Comparison of ENCODE assay signal across 27 mouse cellular contexts in the genomic region with DNA sequence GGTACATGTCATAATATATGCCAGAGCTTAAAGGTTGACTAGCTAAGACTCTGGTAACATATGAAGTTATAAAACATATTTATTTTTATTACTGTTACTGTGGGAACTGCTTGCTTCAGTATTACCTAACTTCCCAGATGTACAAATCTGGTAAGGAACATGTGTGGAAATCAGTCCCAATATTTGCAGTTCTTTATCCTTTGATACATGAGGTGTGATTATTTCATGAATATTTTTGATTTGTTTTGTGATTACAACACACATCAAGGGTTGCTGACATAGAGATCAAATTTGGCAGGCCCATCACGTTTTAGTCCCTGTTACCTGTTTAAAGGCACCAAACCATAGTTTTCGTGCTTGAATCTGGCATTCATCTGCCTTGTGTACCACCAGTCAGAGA. TPM values are rescaled to one million over a fixed set of nuclear protein-coding genes. Genes with fewer than 3 reads are reported as not detected.
DNase-seq lines count a peak whose midpoint lies in the region; ATAC-seq and TF ChIP-seq lines count a peak whose summit lies in the region.
"Had no signal": no experiment of that assay in that cellular context is flagged by ENCODE, and none has a peak within 500 bp of the region (broad histone marks: within the 10 kb centered on the region; RNA-seq: fewer than 3 reads in every experiment).

No protein-coding gene starts in this region.

- no peak overlapping the region for H3K4me3 ChIP-seq in liver, adult 2 months (ENCODE audit: insufficient read depth, low read depth, low read length)
- H3K4me3 ChIP-seq in liver, embryonic 11.5 days (ENCODE audit: low read depth, low read length), result no peak overlapping the region
- no peak overlapping the region for H3K4me3 ChIP-seq in lung, postnatal 0 days (ENCODE audit: low read depth, low read length)

- no peaks in the 10 kb centered on the region for H3K79me2 ChIP-seq in liver, adult 2 months (ENCODE audit: control insufficient read depth, insufficient read depth, low read length)

- TF ChIP-seq EP300 in lung, postnatal 0 days (IDR thresholded peaks at IDR 0.05), result peak; percentile 91

- no peaks in the 10 kb centered on the region for H3K9me3 ChIP-seq in liver, embryonic 11.5 days (ENCODE audit: control insufficient read depth, low read length)
- H3K9me3 ChIP-seq in lung, postnatal 0 days (ENCODE audit: low read length), result no peaks in the 10 kb centered on the region
- H3K9me3 ChIP-seq: G1E had no signal

- no peak for TF ChIP-seq CTCF in liver, adult 2 months (IDR thresholded peaks at IDR 0.05; ENCODE audit: low read depth, low read length)
- no peak for TF ChIP-seq CTCF in lung, postnatal 0 days (IDR thresholded peaks at IDR 0.05)

- peak; percentile 97 for DNase-seq in liver, adult 2 months (ENCODE audit: extremely low read depth, low read depth, low spot score)
- DNase-seq in liver, embryonic 11.5 days (ENCODE audit: low spot score), result no peak
- DNase-seq in lung, postnatal 0 days (ENCODE audit: low spot score), result peak; percentile 83
- no peak for DNase-seq in lung, adult 18-20 months
- peak; percentile 21 for DNase-seq in lung, postnatal 25 days (ENCODE audit: low spot score)
- DNase-seq in lung, postnatal 4 days, result no peak
- DNase-seq: adrenal gland, adult 2 months; adrenal gland, adult 8-10 months; adrenal gland, postnatal 10 days; adrenal gland, postnatal 14 days; adrenal gland, postnatal 25 days; adrenal gland, postnatal 36 days; B cell, adult 2 months; cerebellum, adult 11 months; cerebellum, adult 11-12 months; cerebellum, adult 18-20 months had no signal

- no peaks in the 10 kb centered on the region for H3K27me3 ChIP-seq in liver, adult 2 months (ENCODE audit: control insufficient read depth, insufficient read depth, low read length)
- H3K27me3 ChIP-seq in liver, embryonic 11.5 days (replicated peaks; ENCODE audit: control insufficient read depth, insufficient read depth, low read length), result no peaks in the 10 kb centered on the region
- H3K27me3 ChIP-seq in lung, postnatal 0 days (replicated peaks; ENCODE audit: insufficient read depth, low read length), result no peaks in the 10 kb centered on the region
- H3K27me3 ChIP-seq: CH12.LX had no signal

- no peak for ATAC-seq in liver, embryonic 11.5 days (replicated peaks; ENCODE audit: low FRiP score)
- ATAC-seq in lung, postnatal 0 days, result peak; percentile 79
- ATAC-seq: activated CD4-positive, CD25-positive, alpha-beta regulatory T cell, adult 4 months; CD4-positive, CD25-positive, alpha-beta regulatory T cell, adult 4 months; Patski had no signal

- TF ChIP-seq POLR2A in liver, adult 2 months (IDR thresholded peaks at IDR 0.05; ENCODE audit: extremely low read depth, insufficient read depth, low read length), result no peak

- H3K36me3 ChIP-seq in liver, adult 2 months (ENCODE audit: control insufficient read depth, insufficient read depth, low read length), result no peaks in the 10 kb centered on the region
- no peaks in the 10 kb centered on the region for H3K36me3 ChIP-seq in liver, embryonic 11.5 days (ENCODE audit: control insufficient read depth, insufficient read depth, low read length)
- H3K36me3 ChIP-seq in lung, postnatal 0 days (ENCODE audit: insufficient read depth, low read length), result no peaks in the 10 kb centered on the region
- H3K36me3 ChIP-seq: G1E had no signal

- 10% methylated on average over 2 of the region's 2 CpGs for WGBS in liver, adult 2 months
- 57% methylated on average over 2 of the region's 2 CpGs for WGBS in liver, embryonic 11.5 days
- WGBS in lung, postnatal 0 days, result 53% methylated on average over 2 of the region's 2 CpGs

- H3K9ac ChIP-seq in liver, adult 2 months (ENCODE audit: low read depth, low read length), result no peak overlapping the region
- no peak overlapping the region for H3K9ac ChIP-seq in liver, embryonic 11.5 days (ENCODE audit: low read depth, low read length)
- H3K9ac ChIP-seq in lung, postnatal 0 days (replicated peaks; ENCODE audit: low read depth), result no peak overlapping the region

- H3K4me1 ChIP-seq in liver, adult 2 months (ENCODE audit: control insufficient read depth, insufficient read depth, low read length), result peaks cover 21% of the 10 kb centered on the region
- H3K4me1 ChIP-seq in liver, embryonic 11.5 days (replicated peaks; ENCODE audit: control insufficient read depth, insufficient read depth, low read length), result no peaks in the 10 kb centered on the region
- no peaks in the 10 kb centered on the region for H3K4me1 ChIP-seq in lung, postnatal 0 days (ENCODE audit: insufficient read depth, low read depth, low read length)

- H3K4me2 ChIP-seq in liver, embryonic 11.5 days, result no peak overlapping the region
- H3K4me2 ChIP-seq in lung, postnatal 0 days (replicated peaks; ENCODE audit: low read depth, low read length), result no peak overlapping the region

- H3K27ac ChIP-seq in liver, adult 2 months (replicated peaks; ENCODE audit: insufficient read depth, low read depth, low read length), result peak overlapping the region; percentile 52; the same call in 1 of the 2 replicates
- H3K27ac ChIP-seq in liver, embryonic 11.5 days (ENCODE audit: low read depth, low read length), result no peak overlapping the region
- no peak overlapping the region for H3K27ac ChIP-seq in lung, postnatal 0 days (ENCODE audit: low read length)

RNA-seq across cellular contexts. Expression of a gene that starts 20.8 kb away (rescaled TPM):
- total RNA-seq in liver, adult 2 months (2014; rRNA removed), result 234 and 412 TPM in 2 replicates
- polyA plus RNA-seq in liver, adult 2 months (2012; rRNA removed), result 53.9 and 77.7 TPM in 2 replicates
- not detected in 2 replicates for polyA plus RNA-seq in liver, embryonic 11.5 days (2014; fragmentation: Nextera tagmentation; extraction: Ambion mirVana)
- 0.60 and 1.2 TPM in 2 replicates for polyA plus RNA-seq in lung, postnatal 0 days (2015; fragmentation: Nextera tagmentation; extraction: Ambion mirVana)
- total RNA-seq: adrenal gland, adult 18-20 months; adrenal gland, postnatal 25 days; CH12.LX; ES-E14; G1E; MEL had no signal
- polyA plus RNA-seq: activated CD4-positive, CD25-positive, alpha-beta regulatory T cell, adult 4 months; adrenal gland, adult 2 months; brain, embryonic 14.5 days; C2C12; CD4-positive, CD25-positive, alpha-beta regulatory T cell, adult 4 months; G1E; Patski had no signal

RNA-seq across cellular contexts. Expression of a gene that starts 26.2 kb away (rescaled TPM):
- not detected in 2 replicates for total RNA-seq in liver, adult 2 months (2014; rRNA removed)
- not detected in 2 replicates for polyA plus RNA-seq in liver, adult 2 months (2012; rRNA removed)
- not detected in 2 replicates for polyA plus RNA-seq in liver, embryonic 11.5 days (2014; fragmentation: Nextera tagmentation; extraction: Ambion mirVana)
- 0.08 and 0.16 TPM in 2 replicates for polyA plus RNA-seq in lung, postnatal 0 days (2015; fragmentation: Nextera tagmentation; extraction: Ambion mirVana)
- total RNA-seq: adrenal gland, adult 18-20 months; adrenal gland, adult 2 months; adrenal gland, adult 8-10 months; adrenal gland, postnatal 10 days; adrenal gland, postnatal 14 days; adrenal gland, postnatal 25 days; adrenal gland, postnatal 36 days; adrenal gland, postnatal 4 days; CH12.LX; ES-E14; MEL had no signal
- polyA plus RNA-seq: activated CD4-positive, CD25-positive, alpha-beta regulatory T cell, adult 4 months; adrenal gland, adult 2 months; brain, embryonic 14.5 days; C2C12; CD4-positive, CD25-positive, alpha-beta regulatory T cell, adult 4 months; G1E; Patski had no signal

Comparison
In these comparisons a context has a peak if more than half of its experiments do, and no peak if none do; other contexts are left out.
1. DNase-seq: peak in liver, adult 2 months (single experiment), lung, postnatal 0 days (single experiment) and lung, postnatal 25 days (single experiment); none in liver, embryonic 11.5 days (single experiment), lung, adult 18-20 months (0 of 2) and lung, postnatal 4 days (0 of 2).
2. RNA of a gene that starts 20.8 kb away (polyA plus RNA-seq): 53.9 to 77.7 TPM in liver, adult 2 months; 0.60 to 1.2 TPM in lung, postnatal 0 days and not detected in liver, embryonic 11.5 days; every median in the first group is over 10 times any median in the second.